Mouse (Mus musculus): ENCODE results near the gene Elf1. TPM values are rescaled to one million over a fixed set of nuclear protein-coding genes. Genes with fewer than 3 reads are reported as not detected.
A peak's percentile ranks its signal among the peaks of the same experiment; 100 is the strongest.

Elf1 gene
- polyA plus RNA-seq, 1 experiment from 2014 or later = 12.3 TPM

GRCm38 (mm10) chr14:79460988-79461387 is 20.0 kb upstream of the Elf1 start:
- Histone ChIP-seq H3K9ac (ENCODE audit: low read length) (no peak overlapping the region), H3K27ac (ENCODE audit: low read length) (no peak overlapping the region), H3K27me3 (ENCODE audit: control insufficient read depth, insufficient read depth, low read length) (no peaks in the 10 kb centered on the region), H3K9me3 (replicated peaks; ENCODE audit: control insufficient read depth, low read length) (no peaks in the 10 kb centered on the region), H3K4me1 (ENCODE audit: control insufficient read depth, insufficient read depth, low read length) (no peaks in the 10 kb centered on the region), H3K4me2 (ENCODE audit: low read depth, low read length) (no peak overlapping the region), H3K36me3 (ENCODE audit: control insufficient read depth, insufficient read depth) (peaks cover 25% of the 10 kb centered on the region), H3K4me3 (ENCODE audit: low read length) (no peak overlapping the region)
- WGBS = 84% methylated on average over 4 of the region's 4 CpGs
- no peak for ATAC-seq (replicated peaks; ENCODE audit: extremely low read depth, insufficient read depth, low FRiP score)

GRCm38 (mm10) chr14:79465623-79466022 is 15.4 kb upstream of the Elf1 start:
- Histone ChIP-seq H3K4me2 (ENCODE audit: low read depth, low read length) (no peak overlapping the region), H3K27me3 (ENCODE audit: control insufficient read depth, insufficient read depth, low read length) (no peaks in the 10 kb centered on the region), H3K9me3 (replicated peaks; ENCODE audit: control insufficient read depth, low read length) (no peaks in the 10 kb centered on the region), H3K4me1 (ENCODE audit: control insufficient read depth, insufficient read depth, low read length) (no peaks in the 10 kb centered on the region), H3K27ac (ENCODE audit: low read length) (no peak overlapping the region), H3K36me3 (ENCODE audit: control insufficient read depth, insufficient read depth) (peaks cover 43% of the 10 kb centered on the region), H3K4me3 (ENCODE audit: low read length) (no peak overlapping the region), H3K9ac (ENCODE audit: low read length) (no peak overlapping the region)
- 78% methylated on average over 1 of the region's 1 CpGs for WGBS
- ATAC-seq (replicated peaks; ENCODE audit: extremely low read depth, insufficient read depth, low FRiP score) = no peak

- Histone ChIP-seq H3K36me3 (ENCODE audit: control insufficient read depth, insufficient read depth) (peaks cover 53% of the 10 kb centered on the region), H3K27me3 (ENCODE audit: control insufficient read depth, insufficient read depth, low read length) (no peaks in the 10 kb centered on the region), H3K4me2 (ENCODE audit: low read depth, low read length) (no peak overlapping the region), H3K9me3 (replicated peaks; ENCODE audit: control insufficient read depth, low read length) (no peaks in the 10 kb centered on the region), H3K4me1 (ENCODE audit: control insufficient read depth, insufficient read depth, low read length) (no peaks in the 10 kb centered on the region), H3K4me3 (ENCODE audit: low read length) (no peak overlapping the region), H3K9ac (ENCODE audit: low read length) (no peak overlapping the region), H3K27ac (ENCODE audit: low read length) (no peak overlapping the region)
- no peak for ATAC-seq (replicated peaks; ENCODE audit: extremely low read depth, insufficient read depth, low FRiP score)
- 18% methylated on average over 3 of the region's 3 CpGs for WGBS
Observed at GRCm38 (mm10) chr14:79467621-79468020, 13.4 kb upstream of the Elf1 start.

- Histone ChIP-seq H3K27me3 (ENCODE audit: control insufficient read depth, insufficient read depth, low read length) (no peaks in the 10 kb centered on the region), H3K36me3 (ENCODE audit: control insufficient read depth, insufficient read depth) (peaks cover 53% of the 10 kb centered on the region), H3K27ac (ENCODE audit: low read length) (no peak overlapping the region), H3K9me3 (replicated peaks; ENCODE audit: control insufficient read depth, low read length) (no peaks in the 10 kb centered on the region), H3K4me3 (ENCODE audit: low read length) (no peak overlapping the region), H3K9ac (ENCODE audit: low read length) (no peak overlapping the region), H3K4me1 (ENCODE audit: control insufficient read depth, insufficient read depth, low read length) (no peaks in the 10 kb centered on the region), H3K4me2 (ENCODE audit: low read depth, low read length) (no peak overlapping the region)
- WGBS = 88% methylated on average over 2 of the region's 2 CpGs
- ATAC-seq (replicated peaks; ENCODE audit: extremely low read depth, insufficient read depth, low FRiP score) = no peak
Observed at GRCm38 (mm10) chr14:79473384-79473783, 7.6 kb upstream of the Elf1 start.

- Histone ChIP-seq H3K4me1 (ENCODE audit: control insufficient read depth, insufficient read depth, low read length) (peaks cover 33% of the 10 kb centered on the region), H3K9ac (ENCODE audit: low read length) (peak within 1 kb of the TSS; percentile 99), H3K27me3 (ENCODE audit: control insufficient read depth, insufficient read depth, low read length) (no peaks in the 10 kb centered on the region), H3K4me2 (ENCODE audit: low read depth, low read length) (peak within 1 kb of the TSS; percentile 77), H3K27ac (ENCODE audit: low read length) (peak within 1 kb of the TSS; percentile 100), H3K36me3 (ENCODE audit: control insufficient read depth, insufficient read depth) (peaks cover 7% of the 10 kb centered on the region; the same call in 1 of the 2 replicates), H3K4me3 (ENCODE audit: low read length) (peak within 1 kb of the TSS; percentile 98), H3K9me3 (replicated peaks; ENCODE audit: control insufficient read depth, low read length) (no peaks in the 10 kb centered on the region)
- peak; percentile 85 for ATAC-seq (replicated peaks; ENCODE audit: extremely low read depth, insufficient read depth, low FRiP score)
- WGBS = under 1% methylated on average over 76 of the region's 86 CpGs
Observed at GRCm38 (mm10) chr14:79481339-79482151, 551 bp downstream of the Elf1 start, which contains the start of gene Wbp4. TSS of gene Wbp4 (minus strand) at chr14:79481520.

GRCm38 (mm10) chr14:79482251-79482661 is 1.3 kb downstream of the Elf1 start:
- ATAC-seq (replicated peaks; ENCODE audit: extremely low read depth, insufficient read depth, low FRiP score) = no peak
- Histone ChIP-seq H3K27me3 (ENCODE audit: control insufficient read depth, insufficient read depth, low read length) (no peaks in the 10 kb centered on the region), H3K4me2 (ENCODE audit: low read depth, low read length) (peak overlapping the region; percentile 77), H3K36me3 (ENCODE audit: control insufficient read depth, insufficient read depth) (peaks cover 3% of the 10 kb centered on the region; the same call in 1 of the 2 replicates), H3K9me3 (replicated peaks; ENCODE audit: control insufficient read depth, low read length) (no peaks in the 10 kb centered on the region), H3K9ac (ENCODE audit: low read length) (peak overlapping the region; percentile 99), H3K4me3 (ENCODE audit: low read length) (peak overlapping the region; percentile 98), H3K4me1 (ENCODE audit: control insufficient read depth, insufficient read depth, low read length) (peaks cover 40% of the 10 kb centered on the region), H3K27ac (ENCODE audit: low read length) (peak overlapping the region; percentile 100)
- under 1% methylated on average over 11 of the region's 11 CpGs for WGBS

GRCm38 (mm10) chr14:79482747-79483355 is 1.9 kb downstream of the Elf1 start:
- Histone ChIP-seq H3K36me3 (ENCODE audit: control insufficient read depth, insufficient read depth) (peaks cover under 1% of the 10 kb centered on the region; the same call in 1 of the 2 replicates), H3K27me3 (ENCODE audit: control insufficient read depth, insufficient read depth, low read length) (no peaks in the 10 kb centered on the region), H3K9ac (ENCODE audit: low read length) (peak overlapping the region; percentile 99), H3K4me3 (ENCODE audit: low read length) (peak overlapping the region; percentile 98), H3K4me1 (ENCODE audit: control insufficient read depth, insufficient read depth, low read length) (peaks cover 46% of the 10 kb centered on the region), H3K27ac (ENCODE audit: low read length) (peak overlapping the region; percentile 100), H3K9me3 (replicated peaks; ENCODE audit: control insufficient read depth, low read length) (no peaks in the 10 kb centered on the region), H3K4me2 (ENCODE audit: low read depth, low read length) (peak overlapping the region; percentile 77)
- 30% methylated on average over 15 of the region's 15 CpGs for WGBS
- ATAC-seq (replicated peaks; ENCODE audit: extremely low read depth, insufficient read depth, low FRiP score) = no peak

GRCm38 (mm10) chr14:79483611-79484120 is 2.7 kb downstream of the Elf1 start:
- WGBS = 78% methylated on average over 8 of the region's 8 CpGs
- Histone ChIP-seq H3K4me3 (ENCODE audit: low read length) (peak overlapping the region; percentile 98), H3K4me1 (ENCODE audit: control insufficient read depth, insufficient read depth, low read length) (peaks cover 51% of the 10 kb centered on the region)

GRCm38 (mm10) chr14:79486617-79486992 is 5.6 kb downstream of the Elf1 start:
- peaks cover 45% of the 10 kb centered on the region for H3K4me1 ChIP-seq (ENCODE audit: control insufficient read depth, insufficient read depth, low read length)
- H3K9ac ChIP-seq (ENCODE audit: low read length) = peak overlapping the region; percentile 66
- WGBS = 16% methylated on average over 8 of the region's 8 CpGs

More at GRCm38 (mm10) chr14:79483611-79484120, 2.7 kb downstream of the Elf1 start:
- ATAC-seq (replicated peaks; ENCODE audit: extremely low read depth, insufficient read depth, low FRiP score) = no peak
- peak overlapping the region; percentile 77 for H3K4me2 ChIP-seq (ENCODE audit: low read depth, low read length)
- no peaks in the 10 kb centered on the region for H3K9me3 ChIP-seq (replicated peaks; ENCODE audit: control insufficient read depth, low read length)
- no peaks in the 10 kb centered on the region for H3K27me3 ChIP-seq (ENCODE audit: control insufficient read depth, insufficient read depth, low read length)
- H3K9ac ChIP-seq (ENCODE audit: low read length) = peak overlapping the region; percentile 99; the same call in 1 of the 2 replicates
- no peak overlapping the region; the same call in 1 of the 2 replicates for H3K27ac ChIP-seq (ENCODE audit: low read length)
- no peaks in the 10 kb centered on the region for H3K36me3 ChIP-seq (ENCODE audit: control insufficient read depth, insufficient read depth)

More at GRCm38 (mm10) chr14:79486617-79486992, 5.6 kb downstream of the Elf1 start:
- Histone ChIP-seq H3K27ac (ENCODE audit: low read length) (peak overlapping the region; percentile 68), H3K9me3 (replicated peaks; ENCODE audit: control insufficient read depth, low read length) (no peaks in the 10 kb centered on the region), H3K27me3 (ENCODE audit: control insufficient read depth, insufficient read depth, low read length) (no peaks in the 10 kb centered on the region), H3K36me3 (ENCODE audit: control insufficient read depth, insufficient read depth) (0 out of 2 replicates have a peak, but pooled peaks cover 3% of the 10 kb centered on the region), H3K4me2 (ENCODE audit: low read depth, low read length) (peak overlapping the region; percentile 90), H3K4me3 (ENCODE audit: low read length) (peak overlapping the region; percentile 62)
- ATAC-seq (replicated peaks; ENCODE audit: extremely low read depth, insufficient read depth, low FRiP score) = no peak; the same call in 1 of the 2 replicates
